Mouse (Mus musculus): ENCODE measurements at regions not wholly inside any gene's neighbourhood (a gene's known extent, or its start where the extent isn't known, plus 50 kb on each side); places are given as distances from the start of the nearest gene placed in this dataset.
A peak's percentile ranks its signal among the peaks of the same experiment; 100 is the strongest.

GRCm38 (mm10) chr4:69759596-69759995, 650.6 kb downstream of the Cdk5rap2 start:
- no peak overlapping the region for H3K4me3 ChIP-seq (ENCODE audit: insufficient read depth, low read length)
- H3K4me1 ChIP-seq (ENCODE audit: control insufficient read depth, insufficient read depth, low read length) = no peaks in the 10 kb centered on the region
- no peak for TF ChIP-seq POLR2A (IDR thresholded peaks at IDR 0.05; ENCODE audit: low read depth, low read length)
- TF ChIP-seq CTCF (IDR thresholded peaks at IDR 0.05; ENCODE audit: borderline replicate concordance, insufficient read depth, low read length) = no peak
- H3K27ac ChIP-seq (ENCODE audit: insufficient read depth, low read length) = no peak overlapping the region

- Histone ChIP-seq H3K4me3 (ENCODE audit: insufficient read depth, low read length) (no peak overlapping the region), H3K4me1 (ENCODE audit: control insufficient read depth, insufficient read depth, low read length) (no peaks in the 10 kb centered on the region), H3K27ac (ENCODE audit: insufficient read depth, low read length) (no peak overlapping the region)
- TF ChIP-seq CTCF (IDR thresholded peaks at IDR 0.05; ENCODE audit: borderline replicate concordance, insufficient read depth, low read length) = peak; percentile 35; the same call in 1 of the 2 replicates
- no peak for TF ChIP-seq POLR2A (IDR thresholded peaks at IDR 0.05; ENCODE audit: low read depth, low read length)
Measured at GRCm38 (mm10) chr4:69754567-69754966, 655.7 kb downstream of the Cdk5rap2 start.

- TF ChIP-seq POLR2A (IDR thresholded peaks at IDR 0.05; ENCODE audit: low read depth, low read length) = no peak
- no peak for TF ChIP-seq CTCF (IDR thresholded peaks at IDR 0.05; ENCODE audit: borderline replicate concordance, insufficient read depth, low read length)
- Histone ChIP-seq H3K27ac (ENCODE audit: insufficient read depth, low read length) (no peak overlapping the region), H3K4me1 (ENCODE audit: control insufficient read depth, insufficient read depth, low read length) (no peaks in the 10 kb centered on the region), H3K4me3 (ENCODE audit: insufficient read depth, low read length) (no peak overlapping the region)
Measured at GRCm38 (mm10) chr4:69753086-69753485, 657.2 kb downstream of the Cdk5rap2 start.

- TF ChIP-seq CTCF (IDR thresholded peaks at IDR 0.05; ENCODE audit: borderline replicate concordance, insufficient read depth, low read length) = no peak
- no peak for TF ChIP-seq POLR2A (IDR thresholded peaks at IDR 0.05; ENCODE audit: low read depth, low read length)
- H3K4me1 ChIP-seq (ENCODE audit: control insufficient read depth, insufficient read depth, low read length) = no peaks in the 10 kb centered on the region
- no peak overlapping the region for H3K27ac ChIP-seq (ENCODE audit: insufficient read depth, low read length)
- H3K4me3 ChIP-seq (ENCODE audit: insufficient read depth, low read length) = no peak overlapping the region
Measured at GRCm38 (mm10) chr4:69739833-69740510, 670.3 kb downstream of the Cdk5rap2 start.

Measured in embryonic fibroblast, embryonic 13.5 days (primary cell).